Mouse (Mus musculus) gastrocnemius, postnatal 14 days (tissue): ENCODE data around the gene Fbxl13. TPM values are rescaled to one million over a fixed set of nuclear protein-coding genes. Genes with fewer than 3 reads are reported as not detected.

Experiments used
- DNase-seq: peaks from one replicate; pipeline ENCODE4 v3.0.0; 2021; ENCODE audit warnings: mixed read lengths
- intact Hi-C: fragments of 180-260 bp; cut with DNase I; formaldehyde crosslinking; loops from one replicate; pipeline ENCODE4 v1.15.1; 2025; ENCODE audit warnings: low total_unique reads
- total RNA-seq, 2 experiments: library from RNA; stranded (reverse); gene quantifications; 2 replicates each; pipeline ENCODE4 v1.2.3; 2021

Gene Fbxl13
- total RNA-seq, 2 experiments from 2014 or later: 0.16 to 0.22 TPM

DNA sequence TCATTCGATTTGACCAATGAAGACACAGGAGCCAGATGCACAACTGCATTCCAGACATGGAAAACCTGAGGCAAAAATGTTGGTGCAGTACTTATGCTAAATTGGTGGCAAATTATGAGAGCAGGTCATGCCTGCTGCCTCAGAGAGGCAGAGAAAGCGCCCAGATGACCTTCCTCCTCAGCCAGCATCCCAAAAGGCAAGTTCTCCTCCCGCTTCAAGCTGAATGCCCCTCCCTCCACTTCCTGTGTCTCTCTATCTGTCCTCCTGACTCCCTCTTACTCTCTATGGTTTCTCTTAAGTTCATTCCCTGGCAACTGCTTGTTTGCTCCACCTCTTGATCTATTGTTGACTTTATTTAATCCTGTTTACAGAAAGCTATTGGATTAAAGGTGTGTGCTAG is 150.7 kb downstream of the Fbxl13 start:
- no peak for DNase-seq
- intact Hi-C loops: no loop called here

DNA sequence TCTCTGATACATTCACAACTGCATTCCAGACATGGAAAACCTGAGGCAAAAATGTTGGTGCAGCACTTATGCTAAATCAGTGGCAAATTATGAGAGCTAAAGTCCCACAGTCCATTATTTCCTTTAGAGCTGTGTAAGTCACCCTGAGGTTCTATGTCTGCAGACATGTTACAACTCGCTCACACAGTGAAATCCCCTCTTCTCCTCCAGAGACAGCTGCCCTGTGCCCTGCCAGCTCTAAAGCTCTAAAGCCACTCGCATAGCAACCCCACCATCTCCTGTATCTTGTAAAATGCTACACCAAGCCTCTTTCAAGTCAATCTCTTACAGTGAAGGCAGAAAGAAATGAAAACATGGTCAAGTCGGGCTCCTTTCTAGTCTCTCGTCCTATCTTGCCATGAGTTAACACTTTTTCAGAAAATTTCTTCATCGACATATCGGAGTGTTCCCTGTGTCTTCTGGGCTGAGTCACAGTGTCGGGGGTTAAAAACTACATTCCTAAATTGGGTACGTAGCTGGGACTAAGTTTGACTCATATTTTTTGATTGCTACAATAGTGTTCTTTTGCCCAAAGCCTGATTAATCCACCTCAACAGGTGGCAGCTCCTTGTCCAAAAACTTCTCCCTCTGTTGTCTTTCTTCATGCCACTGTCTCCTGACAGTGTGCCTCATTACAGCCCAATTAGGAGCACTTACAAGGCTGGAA is 152.0 kb downstream of the Fbxl13 start:
- intact Hi-C loops: no loop called here

DNA sequence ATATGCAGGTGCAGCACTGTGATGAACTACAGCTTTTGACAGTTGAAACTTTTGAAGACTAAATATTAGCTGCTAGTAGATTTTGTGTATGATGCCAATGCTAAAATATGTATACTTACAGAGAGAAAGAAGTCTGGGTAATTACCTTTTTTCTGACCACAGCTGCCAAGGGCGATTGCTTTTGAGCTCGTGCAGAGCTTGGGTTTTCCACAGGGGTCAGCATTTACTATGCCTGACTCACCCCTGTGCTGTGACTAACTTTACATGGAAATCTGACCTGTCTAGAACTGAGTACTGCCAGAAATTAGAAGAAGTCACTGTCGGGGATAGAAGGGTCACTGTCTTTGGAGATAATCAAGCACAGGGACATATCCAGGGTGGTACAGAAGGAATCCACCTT is 153.2 kb downstream of the Fbxl13 start:
- no peak for DNase-seq
- intact Hi-C loops: no loop called here

More for the DNA sequence above, 152.0 kb downstream of the Fbxl13 start:
- no peak for DNase-seq

DNA sequence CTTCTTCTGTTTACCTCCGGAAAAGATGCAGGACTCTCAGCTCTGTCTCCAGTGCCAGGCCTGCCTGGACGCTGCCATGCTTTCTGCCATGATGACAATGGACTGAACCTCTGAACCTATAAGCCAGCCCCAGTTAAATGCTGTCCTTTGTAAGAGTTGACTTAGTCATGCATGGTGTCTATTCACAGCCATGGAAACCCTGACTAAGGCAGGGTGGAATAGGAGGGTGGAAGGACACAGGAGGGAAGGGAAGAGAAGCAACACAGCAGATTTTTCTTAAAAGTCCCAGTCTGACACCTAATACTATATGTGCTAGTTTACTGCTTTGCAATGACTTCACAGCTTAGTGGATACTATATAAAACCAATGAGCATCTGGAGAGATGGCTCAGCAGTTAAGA is 154.0 kb downstream of the Fbxl13 start:
- intact Hi-C loops: no loop called here
- no peak for DNase-seq

DNA sequence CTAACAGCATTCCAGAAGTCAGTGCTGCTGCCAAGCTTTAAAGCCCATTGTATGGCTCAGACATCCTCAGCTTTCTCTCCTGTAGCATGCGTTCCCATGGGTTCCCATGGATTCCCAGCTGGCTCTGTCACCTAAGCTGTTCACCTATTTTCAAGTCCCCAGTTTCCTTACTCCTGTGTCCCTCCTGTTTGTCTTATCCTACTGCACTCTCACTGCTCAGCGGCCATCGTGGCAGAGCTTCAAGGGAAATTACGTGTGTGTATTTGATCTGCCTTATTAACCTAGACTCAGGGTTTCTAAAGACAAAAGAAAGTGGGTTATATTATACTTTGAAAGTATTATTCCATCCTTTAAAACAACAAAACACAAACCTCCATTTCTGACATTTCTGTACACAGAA is 156.3 kb downstream of the Fbxl13 start:
- intact Hi-C loops: no loop called here
- DNase-seq: no peak

DNA sequence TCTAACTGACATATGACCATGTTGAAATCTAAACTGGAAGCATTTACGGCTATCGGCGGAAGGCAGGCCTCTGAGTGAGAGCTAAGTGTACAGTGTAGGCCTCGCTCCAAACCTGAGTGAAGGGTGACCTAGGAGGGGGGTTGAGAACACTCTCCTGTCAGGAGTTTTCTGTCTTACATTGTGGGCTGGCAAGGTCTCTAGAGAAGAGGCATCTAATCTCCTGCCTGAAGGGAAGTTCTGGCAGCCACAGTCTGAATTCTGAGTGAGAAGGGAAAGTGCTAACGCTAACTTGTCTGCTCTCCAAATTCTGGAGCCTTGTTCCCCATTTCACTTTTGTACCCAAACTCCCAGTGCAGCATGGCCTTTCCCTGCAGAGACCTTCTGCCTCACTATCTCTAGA is 156.9 kb downstream of the Fbxl13 start:
- intact Hi-C loops: no loop called here
- DNase-seq: no peak

DNA sequence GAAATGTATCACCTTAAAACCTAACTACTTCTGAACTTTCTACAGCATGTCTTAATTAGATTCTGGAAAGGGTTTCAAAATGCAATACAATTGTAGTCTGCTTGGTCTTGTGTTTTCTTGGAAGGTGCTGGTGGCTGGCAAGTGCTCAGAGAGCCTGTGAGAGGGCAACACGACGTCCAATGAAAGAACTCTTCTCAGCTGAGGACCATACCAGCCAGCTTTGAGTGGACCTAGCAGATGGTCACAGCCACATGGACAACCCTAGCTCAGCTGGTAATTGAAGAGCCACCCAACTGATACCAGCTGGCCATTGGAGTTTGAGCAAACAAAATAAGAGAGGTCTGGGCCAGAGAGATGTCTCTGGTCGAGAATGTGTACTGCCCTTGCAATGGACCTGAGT is 157.7 kb downstream of the Fbxl13 start:
- DNase-seq: peak; percentile 50
- intact Hi-C loops: no loop called here

DNA sequence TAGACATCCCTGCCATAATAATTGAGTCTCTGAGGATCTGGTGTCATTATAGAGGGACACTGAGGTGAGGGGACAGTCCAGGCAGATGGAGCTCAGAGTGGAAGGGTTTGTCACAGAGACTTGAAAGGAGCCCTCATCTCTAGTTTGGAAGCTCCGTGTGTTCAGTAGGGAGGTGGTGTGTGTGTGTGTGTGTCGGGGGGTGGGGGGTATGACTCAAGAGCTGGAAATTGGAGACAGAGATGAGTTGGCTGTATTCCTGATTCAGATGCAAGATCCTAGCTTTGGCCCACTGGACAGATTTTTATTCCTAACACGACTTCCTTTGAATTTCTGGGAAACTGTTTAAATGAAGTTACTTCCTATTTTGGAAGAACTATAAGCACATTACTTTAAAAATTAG is 158.1 kb downstream of the Fbxl13 start:
- intact Hi-C loops: no loop called here
- DNase-seq: no peak

DNA sequence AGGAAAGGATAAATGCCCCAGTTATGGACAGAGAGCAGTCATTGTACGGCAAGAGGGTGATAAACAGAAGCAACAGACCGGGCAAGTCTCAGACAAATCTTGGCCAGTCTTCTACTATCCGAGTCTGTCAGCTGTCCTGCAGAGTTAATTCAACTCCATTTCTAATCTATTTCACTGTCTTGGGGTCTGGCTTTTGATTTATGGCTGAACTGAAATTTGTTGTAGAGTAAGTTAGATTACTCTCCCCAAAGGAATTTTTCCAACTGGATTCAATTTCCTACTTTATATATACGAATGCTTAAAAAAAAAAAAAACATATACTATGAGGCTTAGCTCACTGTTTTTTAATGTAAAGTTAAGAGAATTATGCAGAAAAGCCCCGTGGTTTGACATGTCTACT is 158.6 kb downstream of the Fbxl13 start:
- no peak for DNase-seq
- intact Hi-C loops: no loop called here

DNA sequence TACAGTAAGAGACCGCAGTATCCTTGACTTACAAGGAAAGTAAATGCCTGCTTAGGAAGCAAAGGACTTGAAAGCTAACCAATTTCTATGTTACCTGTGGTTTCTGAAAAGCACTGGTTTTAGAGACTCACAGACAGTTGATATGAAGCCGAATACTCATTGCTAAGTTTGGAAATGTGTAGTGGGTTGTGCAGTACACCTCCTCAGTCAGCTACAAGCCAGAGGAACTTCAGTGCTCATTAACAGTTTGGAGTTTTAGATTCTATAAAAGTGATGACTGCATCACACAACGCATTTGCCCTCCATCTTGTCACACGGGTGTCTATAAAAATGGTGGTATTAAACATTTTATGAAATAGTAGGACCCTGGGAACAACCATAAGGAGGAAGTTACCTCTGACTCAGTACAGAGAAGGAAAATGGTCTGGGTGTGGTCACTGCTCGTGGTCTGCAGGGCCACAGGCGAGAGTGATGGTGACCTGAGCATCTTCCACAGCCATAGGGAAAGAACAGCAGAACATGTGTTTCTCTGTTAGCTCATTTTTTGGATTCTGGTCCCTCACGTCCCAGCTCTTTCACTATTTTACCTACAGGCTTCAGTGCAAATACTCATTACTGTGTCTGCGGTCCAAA is 160.1 kb downstream of the Fbxl13 start:
- DNase-seq: no peak
- intact Hi-C loops: no loop called here

DNA sequence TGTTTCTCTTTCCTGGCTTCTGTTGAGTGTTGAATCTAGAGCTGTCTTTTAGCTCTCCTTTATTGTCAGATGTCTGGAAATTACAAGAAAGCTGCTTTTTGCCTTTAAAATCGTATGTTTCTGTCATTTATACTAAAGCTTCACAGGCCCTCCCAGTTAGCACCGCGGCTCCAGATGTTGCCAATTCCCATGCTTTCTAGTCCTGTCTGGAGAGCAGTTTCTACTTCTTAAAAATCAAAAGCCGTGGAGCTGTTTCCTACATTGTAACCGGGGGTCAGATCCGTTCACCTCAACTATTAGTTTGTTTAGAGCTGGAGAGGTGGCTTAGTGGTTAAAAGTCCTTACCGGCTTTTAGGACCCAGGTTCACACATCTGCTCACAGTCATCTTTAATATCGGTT is 162.2 kb downstream of the Fbxl13 start:
- intact Hi-C loops: no loop called here
- DNase-seq: no peak

DNA sequence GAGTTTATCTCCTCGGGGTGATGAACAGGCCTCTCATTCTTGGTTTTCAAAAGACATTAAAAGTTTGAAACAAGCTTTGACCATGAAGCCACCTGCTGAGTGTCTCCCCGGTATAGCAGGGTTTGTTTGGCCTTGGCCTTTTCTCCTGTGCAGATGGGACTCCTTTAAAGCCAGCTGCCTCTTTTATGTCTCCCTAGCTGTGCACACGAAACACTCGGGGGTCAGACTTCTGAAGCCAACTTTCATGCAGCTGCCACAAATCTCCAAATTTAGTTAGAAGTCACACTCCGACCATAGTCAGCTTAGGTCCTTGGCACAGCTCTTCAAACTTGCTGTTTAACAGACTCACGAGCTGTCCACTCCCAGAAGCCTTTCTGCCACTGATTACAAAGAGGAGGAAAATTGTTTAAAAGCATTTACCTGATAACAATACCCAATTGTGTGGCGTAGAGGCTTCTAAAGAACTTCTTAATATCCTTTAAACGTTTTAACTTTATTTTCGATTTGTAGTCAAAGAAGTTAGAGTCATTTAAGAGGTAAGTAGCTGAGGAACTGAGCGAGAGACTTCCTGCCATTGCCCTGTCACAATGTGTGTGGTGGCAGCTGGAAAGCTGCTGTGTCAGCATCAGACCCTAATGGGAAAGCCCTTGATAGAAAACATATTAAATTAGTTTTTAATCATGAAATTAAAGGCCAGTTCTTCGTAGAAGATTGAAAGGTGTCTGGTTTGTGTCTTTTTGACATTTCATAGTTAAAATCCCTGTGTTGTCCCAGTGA is 162.8 kb downstream of the Fbxl13 start:
- no peak for DNase-seq
- intact Hi-C loops: no loop called here

DNA sequence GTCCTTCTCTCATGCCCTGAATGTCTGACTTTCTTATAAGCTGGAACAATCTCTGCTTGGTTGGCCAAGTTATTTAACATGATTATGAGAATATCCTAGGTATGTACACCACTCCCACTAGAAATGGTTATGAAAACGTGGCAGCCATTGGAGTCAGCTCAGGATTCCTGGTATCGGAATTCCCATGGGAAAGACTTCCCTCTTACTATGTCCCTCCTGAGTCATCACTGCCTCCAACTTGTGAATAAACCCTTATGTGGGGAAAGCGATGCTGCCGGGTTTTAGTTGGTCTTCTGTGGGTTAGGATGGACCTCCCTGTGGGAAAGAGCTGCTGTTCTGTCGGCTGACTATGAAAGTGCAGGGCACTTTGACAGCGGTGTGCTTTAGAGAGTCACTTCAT is 163.9 kb downstream of the Fbxl13 start:
- DNase-seq: no peak
- intact Hi-C loops: no loop called here

DNA sequence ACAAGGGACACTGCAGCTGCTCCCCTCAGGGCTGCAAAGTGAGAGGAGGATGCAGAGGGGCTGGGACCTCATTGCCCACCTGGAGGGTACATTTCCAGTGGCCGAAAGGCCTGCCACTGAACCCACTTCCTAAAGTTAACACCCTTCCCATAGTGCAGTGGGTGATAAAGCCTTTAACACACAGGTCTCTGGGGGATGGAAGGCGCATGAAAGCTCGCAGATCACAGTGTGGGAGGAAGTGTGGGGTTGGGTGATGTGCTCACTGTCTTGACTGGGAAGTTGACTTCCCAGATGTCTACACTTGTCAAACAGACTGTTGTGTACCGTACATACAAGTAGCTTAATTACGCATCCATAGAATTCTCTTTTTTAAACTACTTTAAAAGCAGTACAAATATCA is 165.7 kb downstream of the Fbxl13 start:
- intact Hi-C loops: no loop called here
- DNase-seq: no peak

DNA sequence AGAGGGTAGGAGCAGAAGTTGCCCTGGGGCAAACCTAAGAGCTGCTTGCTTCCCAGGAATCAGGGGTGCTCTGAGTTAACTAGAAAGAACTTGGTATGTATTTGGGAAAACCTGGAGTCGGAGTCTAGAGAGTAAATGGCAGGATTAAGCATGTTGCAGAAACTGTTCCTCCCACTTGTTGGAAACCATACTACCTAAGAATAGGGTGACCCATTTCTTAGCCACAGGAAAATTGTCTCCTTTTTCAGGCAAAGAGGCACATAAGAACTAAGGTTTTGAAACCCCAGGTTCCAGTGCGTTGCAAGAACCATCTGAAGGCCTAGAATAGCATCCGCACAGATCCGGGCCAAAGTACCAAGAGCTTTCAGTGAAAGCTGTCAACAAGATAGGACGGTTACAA is 167.0 kb downstream of the Fbxl13 start:
- intact Hi-C loops: no loop called here
- DNase-seq: no peak

DNA sequence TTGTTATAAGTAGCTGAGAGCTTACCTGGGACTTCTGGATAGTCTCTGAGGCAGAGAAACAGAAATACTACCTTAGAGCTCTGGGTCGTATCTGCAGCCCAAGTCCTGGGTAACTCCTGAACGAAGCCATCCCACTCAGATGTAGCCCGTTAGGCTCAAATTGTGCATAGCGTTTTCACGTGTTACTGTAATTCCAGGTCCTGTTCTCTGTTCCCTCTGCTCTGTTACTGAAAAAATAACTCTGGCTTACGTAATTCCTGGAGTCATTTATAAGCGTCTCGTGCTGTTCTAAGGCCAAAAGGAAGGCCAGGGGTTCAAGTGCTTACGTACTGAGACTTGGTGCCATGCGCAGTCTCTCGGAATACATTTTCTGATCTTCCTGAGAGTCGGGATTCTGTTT is 177.3 kb downstream of the Fbxl13 start:
- no peak for DNase-seq
- intact Hi-C loops: no loop called here

DNA sequence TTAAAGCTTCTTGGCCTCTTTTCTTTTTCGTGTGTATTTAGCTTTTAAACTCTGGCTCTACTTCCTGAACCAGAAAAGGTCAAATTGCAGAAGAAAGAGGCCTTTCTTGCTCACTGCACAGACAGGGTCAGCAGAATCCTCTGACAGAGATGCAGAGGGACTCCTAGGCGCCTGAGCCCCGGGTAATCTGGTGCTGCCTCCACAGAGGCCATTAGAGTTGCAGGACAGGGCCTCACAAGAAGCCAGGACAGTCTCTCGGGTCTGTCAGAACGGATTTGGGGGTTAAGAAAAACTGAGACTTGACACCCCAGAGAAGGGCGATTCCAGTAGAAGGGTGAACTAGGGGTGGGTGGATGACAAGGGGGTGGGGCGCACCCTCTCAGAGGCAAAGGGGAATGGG is 178.0 kb downstream of the Fbxl13 start:
- no peak for DNase-seq
- intact Hi-C loops: no loop called here

DNA sequence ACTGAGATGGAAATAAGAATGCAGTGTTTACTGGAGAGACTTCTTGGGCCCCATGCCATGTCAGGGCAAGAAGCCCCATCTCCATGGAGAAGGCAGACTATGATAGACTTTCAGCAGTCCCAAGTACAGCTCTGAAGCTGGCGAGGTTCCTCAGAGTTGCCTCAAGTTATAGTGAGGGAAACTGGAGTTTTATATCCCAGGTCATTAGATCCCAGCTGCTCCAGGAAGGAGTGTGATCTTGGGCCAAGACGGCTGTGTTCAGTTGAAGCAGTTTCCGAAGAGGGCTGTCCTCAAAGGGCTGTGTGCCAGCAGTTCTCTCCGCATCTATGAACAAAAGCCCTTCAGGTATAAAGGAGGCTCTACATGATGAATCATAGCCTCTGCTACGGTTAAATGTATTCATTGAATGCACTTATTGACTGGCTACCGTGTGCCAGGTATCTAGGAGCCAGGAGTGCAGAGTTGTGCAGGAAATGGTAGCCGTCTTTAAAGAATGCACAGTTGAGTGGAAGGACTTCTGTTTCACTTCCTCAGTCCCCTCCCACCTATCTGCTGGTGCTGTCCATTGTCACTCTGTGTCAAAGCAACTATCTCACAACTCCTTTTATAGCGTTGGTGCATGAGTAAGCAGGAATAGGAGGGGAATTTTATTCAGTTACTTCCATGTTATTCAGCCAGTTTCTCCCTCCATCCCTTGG is 204.5 kb downstream of the Fbxl13 start:
- DNase-seq: peak; percentile 47
- intact Hi-C loops: no loop called here

DNA sequence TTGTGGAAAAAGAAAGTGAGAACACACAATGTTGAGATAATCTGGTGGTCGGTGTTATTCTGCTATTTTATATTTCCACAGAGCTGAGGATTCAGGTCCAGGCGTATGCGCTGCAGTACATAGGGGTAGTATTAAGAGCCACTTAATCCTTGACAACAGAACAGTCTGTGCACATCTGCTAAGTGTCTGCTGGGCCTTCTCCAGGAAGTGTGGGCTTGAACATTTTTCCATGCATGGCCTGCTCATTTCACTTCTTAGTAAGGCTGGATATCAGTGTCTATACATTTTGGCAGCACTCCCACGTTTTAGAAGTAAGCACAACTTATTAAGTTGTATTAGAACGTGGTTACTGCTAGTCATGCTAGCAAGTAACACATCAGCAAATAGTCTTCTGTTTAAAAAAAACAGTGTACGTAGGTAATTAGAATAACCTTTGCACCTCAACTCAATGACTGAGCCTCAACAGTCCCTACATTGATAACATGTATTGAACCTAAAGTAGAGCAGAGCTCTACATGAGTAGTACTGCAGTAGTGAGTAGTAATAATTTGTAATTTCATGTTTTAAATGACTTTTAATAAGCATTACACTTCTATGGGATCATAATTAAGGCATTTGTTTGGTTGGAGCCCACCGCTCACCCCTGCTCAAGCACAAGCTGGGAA is 205.9 kb downstream of the Fbxl13 start:
- DNase-seq: no peak
- intact Hi-C loops: no loop called here

DNA sequence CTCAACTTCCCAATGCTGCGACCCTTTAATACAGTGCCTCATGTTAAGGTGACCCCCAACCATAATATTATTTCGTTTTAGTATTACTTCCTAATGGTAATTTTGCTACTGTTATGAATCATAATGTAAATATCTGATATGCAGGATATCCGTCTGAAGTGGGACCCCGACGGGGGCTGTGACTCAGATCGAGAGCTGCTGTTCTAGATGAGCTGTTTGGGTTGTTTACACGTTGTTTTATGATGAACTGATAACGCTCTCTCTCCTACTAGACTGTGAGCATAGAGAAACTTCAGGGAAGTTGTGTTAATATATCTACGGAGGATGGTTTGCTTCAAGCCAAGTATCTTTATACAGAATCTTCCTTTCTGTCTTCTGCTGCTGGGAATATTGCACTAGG is 207.0 kb downstream of the Fbxl13 start:
- intact Hi-C loops: no loop called here

More for the DNA sequence above, 207.0 kb downstream of the Fbxl13 start:
- DNase-seq: no peak
